Mouse (Mus musculus): ENCODE measurements around the gene Zbtb2.

Zbtb2 gene

DNA sequence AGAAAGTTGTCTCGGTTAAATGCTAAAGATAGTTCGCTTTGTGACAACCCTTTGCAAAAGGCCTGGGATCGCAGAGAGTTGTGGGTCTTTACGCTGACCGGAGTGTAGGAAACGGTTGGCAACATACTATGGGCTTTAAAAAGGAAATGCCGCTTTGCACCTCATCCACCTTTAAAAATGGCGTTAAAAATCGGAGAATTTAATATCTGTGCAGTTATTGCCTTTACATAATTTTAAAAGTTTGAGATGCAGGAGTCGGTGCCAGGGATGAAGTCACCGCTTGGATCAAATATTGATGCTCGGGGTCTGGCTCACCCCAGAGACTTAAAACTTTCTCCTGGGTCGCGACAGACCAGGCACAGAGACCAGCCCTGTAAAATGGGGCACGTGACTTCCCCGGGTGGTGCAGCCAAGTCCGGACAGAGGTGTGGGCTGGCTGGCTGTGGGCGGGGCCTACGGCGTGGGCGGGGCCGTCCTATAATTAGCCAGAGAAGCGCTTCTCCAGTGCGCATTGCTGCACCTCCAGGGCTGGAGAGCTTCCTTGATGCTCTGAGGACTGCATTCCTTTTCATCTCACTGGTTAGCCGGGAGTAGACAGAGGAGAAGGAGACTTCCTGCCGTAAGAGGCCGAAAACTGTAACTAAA is 53.7 kb downstream of the Zbtb2 start:
- peak; percentile 85 to 87 for DNase-seq (ENCODE audit: low spot score in 2 of 2)

DNA sequence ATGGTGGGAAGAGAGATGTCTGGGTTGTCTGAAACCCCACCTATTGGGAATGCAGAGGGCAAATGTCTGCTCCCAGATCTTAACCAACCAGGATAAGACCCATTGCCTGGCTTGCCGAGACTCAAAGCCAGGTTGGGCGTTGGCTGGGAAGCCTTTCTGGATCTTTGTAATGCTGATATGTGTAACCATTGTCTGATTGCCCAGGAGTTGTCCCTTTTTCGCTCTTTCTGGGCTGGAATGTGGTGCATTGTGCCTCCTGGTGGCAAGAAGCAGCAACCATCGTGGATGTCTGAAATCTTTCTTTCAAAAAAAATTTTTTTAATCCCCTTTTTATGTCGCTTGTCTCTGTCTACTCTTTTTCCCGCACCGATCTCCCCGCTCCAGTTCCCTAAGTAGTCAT is 54.6 kb downstream of the Zbtb2 start:
- DNase-seq (ENCODE audit: low spot score in 2 of 2), result peak in 1 of 2 experiments; percentile 29

DNA sequence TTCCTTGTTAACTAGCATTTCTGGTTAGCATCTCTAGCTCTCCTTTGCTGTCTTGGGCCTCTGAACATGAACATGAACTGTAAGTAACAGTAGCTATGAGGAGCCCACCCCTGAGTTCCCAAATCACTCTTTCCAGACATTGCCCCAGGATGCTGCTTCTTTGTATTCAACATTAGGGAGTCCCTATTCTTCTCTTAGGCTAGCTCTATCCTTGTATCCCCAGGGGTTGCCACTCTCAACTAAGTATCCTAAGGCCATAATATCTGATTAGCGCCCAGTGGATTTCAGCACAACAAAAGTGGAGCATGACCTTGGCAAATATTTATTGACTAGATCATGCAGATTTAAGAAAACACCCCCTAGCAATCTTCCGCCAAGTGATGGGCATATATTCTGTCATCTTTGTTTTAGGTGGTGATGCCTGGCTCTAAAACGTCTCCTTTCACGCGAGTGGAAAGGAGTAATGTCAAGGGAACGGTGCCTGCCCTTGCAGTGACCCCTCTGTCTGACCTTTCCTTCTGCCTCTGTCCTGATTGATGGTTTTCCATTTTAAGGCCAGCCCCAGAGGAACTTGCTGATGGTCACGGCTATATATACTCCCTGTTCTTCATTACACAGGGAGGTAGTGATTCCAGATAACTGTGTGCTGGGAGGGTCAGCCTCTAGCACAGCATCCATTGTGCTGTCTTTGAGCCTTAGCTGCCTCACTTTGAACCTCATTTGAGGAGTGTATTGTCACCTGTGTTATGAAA is 55.5 kb downstream of the Zbtb2 start:
- DNase-seq (ENCODE audit: low spot score in 2 of 2), result no peak

DNA sequence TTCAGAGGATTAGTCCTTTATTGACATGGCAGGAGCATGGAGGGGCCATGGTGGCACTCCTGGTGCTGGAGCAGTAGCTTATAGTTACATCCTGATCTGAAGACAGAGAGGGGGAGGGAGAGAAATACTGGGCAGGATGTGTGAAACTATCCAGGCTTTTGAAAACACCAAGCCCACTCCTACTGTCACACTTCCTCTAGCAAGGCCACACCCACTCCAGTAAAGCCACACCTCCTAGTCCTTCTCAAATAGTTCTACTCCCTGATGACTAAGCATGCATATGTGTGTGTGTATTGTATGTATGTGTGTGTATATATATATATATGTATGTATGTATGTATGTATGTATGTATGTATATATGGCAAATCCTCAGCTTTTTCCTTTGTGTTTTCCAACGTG is 60.2 kb downstream of the Zbtb2 start:
- no peak for DNase-seq (ENCODE audit: low spot score in 2 of 2)

DNA sequence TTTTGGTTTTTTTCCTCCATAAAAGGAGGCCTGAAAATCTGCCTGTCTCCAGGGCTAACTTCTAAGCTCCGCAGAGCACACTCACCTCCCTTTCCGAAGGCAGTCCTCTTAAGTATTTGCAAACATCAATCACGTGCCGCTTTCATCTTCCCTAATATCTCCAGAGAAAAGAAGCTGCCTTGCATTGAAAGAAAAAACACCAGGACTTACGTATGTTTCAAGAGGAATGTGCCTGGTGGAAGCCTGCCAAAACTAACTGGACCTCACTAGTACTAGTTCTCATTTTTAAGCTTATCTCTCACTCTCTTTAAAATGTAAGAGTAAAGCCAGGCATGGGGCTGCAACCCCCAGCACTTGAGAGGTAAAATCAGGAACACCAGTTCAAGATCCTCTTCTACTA is 62.3 kb downstream of the Zbtb2 start:
- no peak for DNase-seq (ENCODE audit: low spot score in 2 of 2)

DNA sequence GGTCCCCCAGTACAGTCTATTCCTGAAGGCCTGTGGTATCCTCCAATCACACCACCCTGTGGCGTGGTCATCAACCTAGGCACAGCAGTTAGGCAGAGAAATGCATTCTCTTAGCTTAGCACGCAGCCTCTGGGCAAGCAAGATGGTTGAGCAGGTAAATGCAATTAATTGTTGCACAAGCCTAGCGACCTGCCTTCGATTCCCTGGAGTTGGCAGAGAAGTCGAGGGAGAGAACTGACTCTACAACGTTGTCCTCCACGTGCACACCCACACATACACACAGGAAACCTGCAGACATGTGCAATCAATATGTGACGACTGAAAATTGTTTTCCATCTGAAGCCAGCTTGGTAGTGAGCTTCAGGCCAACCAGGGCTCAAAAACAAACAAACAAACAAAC is 64.0 kb downstream of the Zbtb2 start:
- DNase-seq (ENCODE audit: low spot score in 2 of 2), result no peak
